Mouse (Mus musculus) skeletal muscle tissue, postnatal 0 days (tissue): ENCODE results near the gene Gm3646. TPM values are rescaled to one million over a fixed set of nuclear protein-coding genes. Genes with fewer than 3 reads are reported as not detected.

ENCODE experiments used
- polyA plus RNA-seq: library from polyadenylated mRNA; unstranded; fragments of >200 nt; fragmentation: Nextera tagmentation; extraction: Ambion mirVana; gene quantifications from 2 replicates; pipeline ENCODE4 v1.2.1, GENCODE M21; 2015

Gene Gm3646
- 0.86 and 1.7 TPM in 2 replicates for polyA plus RNA-seq

GRCm38 (mm10) chr1:39805243-39805979, at the start of gene Gm3646:
Gene Gm3646, minus strand, starts transcription at chr1:39805332.

Other genes starting within 250 kb of the Gm3646 start
- gene Rnf149, start 227.9 kb downstream of the Gm3646 start, polyA plus RNA-seq, result 8.6 and 11.1 TPM in 2 replicates
- gene Creg2, start 153.9 kb downstream of the Gm3646 start, polyA plus RNA-seq, result 0.03 and 0.07 TPM in 2 replicates
- gene Rfx8, start 84.3 kb downstream of the Gm3646 start, polyA plus RNA-seq, result 0.33 and 0.38 TPM in 2 replicates
- 14.3 and 15.7 TPM in 2 replicates for gene Map4k4, start 95.6 kb upstream of the Gm3646 start, polyA plus RNA-seq